Mouse (Mus musculus): ENCODE measurements at regions not wholly inside any gene's neighbourhood (a gene's known extent, or its start where the extent isn't known, plus 50 kb on each side); places are given as distances from the start of the nearest gene placed in this dataset.
"Not testable (repeated sequence)": the region's sequence is repeated elsewhere in the genome, so short reads cannot be mapped to it uniquely, and the experiment has no call there.

DNA sequence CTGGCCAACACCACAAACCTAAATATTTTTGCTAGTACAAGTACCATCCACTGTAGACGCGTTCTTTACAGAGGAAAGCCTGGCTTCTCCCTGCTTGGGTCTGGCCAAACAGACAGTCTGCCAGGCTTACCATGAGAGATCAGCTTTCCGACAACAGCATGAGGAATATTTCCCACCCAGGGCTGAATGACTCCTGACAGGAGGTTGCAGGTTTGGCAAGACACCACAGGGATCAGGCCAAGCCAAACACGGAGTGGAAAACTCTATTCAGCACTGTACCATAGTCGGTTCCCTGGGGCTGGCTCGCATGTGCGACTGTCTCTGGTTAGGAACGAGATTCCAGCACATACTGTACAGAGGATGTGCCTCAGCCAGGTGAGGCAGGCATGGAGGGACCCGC lies 140.7 kb upstream of the Supt20 start:
- no peak for DNase-seq

- no peak for DNase-seq
Measured at GRCm38 (mm10) chr3:54555954-54556353, 136.7 kb upstream of the Supt20 start.

DNA sequence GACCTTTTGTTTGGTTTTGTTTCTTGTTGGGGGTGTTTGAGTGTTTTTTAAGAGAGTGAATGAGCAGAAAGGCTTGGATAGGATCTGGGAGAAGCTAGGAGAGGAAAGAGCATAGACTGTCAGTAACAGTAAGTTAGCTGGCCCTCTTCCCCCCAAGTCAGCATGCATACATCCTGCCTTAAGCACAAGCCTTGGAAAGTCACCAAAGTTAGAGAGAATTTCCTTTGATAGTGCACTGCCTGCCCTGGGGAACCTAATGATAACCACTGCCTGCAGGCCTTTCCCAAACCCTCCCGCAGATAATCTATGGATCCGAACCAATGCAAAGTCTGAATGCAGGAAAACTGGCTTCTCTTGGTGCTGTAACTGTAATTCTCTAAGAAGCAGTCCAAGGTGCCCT lies 133.6 kb upstream of the Supt20 start:
- no peak for DNase-seq

DNA sequence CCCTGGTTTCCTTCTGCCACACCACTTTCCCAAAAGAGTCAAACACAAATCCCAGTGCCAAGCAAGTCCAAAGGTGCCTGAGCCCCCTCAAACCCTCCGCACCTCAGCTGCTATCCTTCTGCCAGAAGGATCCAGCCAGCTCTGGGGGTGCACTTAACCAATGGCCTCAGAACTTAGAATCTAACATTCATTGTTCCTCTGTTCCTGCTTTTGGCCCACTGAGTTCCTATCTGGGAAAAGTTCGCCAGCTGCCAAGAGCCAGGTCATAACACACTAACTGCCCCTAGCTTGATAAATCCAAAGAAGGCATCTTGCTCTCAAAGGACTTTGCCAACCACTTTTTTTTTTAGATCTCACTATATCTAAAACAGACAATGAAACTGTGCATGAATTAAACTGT lies 133.1 kb upstream of the Supt20 start:
- DNase-seq, result no peak

- no peak for DNase-seq
Measured at GRCm38 (mm10) chr3:54560056-54560922, 132.3 kb upstream of the Supt20 start.

- no peak for DNase-seq
Measured at GRCm38 (mm10) chr3:54567329-54567728, 125.3 kb upstream of the Supt20 start.

- DNase-seq, result no peak
Measured at GRCm38 (mm10) chr3:54568096-54568495, 124.5 kb upstream of the Supt20 start.

GRCm38 (mm10) chr3:54570501-54570900 lies 122.1 kb upstream of the Supt20 start:
- DNase-seq, result no peak

- DNase-seq, result no peak
Measured at GRCm38 (mm10) chr3:54577851-54578250, 114.8 kb upstream of the Supt20 start.

GRCm38 (mm10) chr3:54579425-54579824 lies 113.2 kb upstream of the Supt20 start:
- DNase-seq, result no peak

GRCm38 (mm10) chr3:54580339-54580738 lies 112.3 kb upstream of the Supt20 start:
- no peak for DNase-seq

DNA sequence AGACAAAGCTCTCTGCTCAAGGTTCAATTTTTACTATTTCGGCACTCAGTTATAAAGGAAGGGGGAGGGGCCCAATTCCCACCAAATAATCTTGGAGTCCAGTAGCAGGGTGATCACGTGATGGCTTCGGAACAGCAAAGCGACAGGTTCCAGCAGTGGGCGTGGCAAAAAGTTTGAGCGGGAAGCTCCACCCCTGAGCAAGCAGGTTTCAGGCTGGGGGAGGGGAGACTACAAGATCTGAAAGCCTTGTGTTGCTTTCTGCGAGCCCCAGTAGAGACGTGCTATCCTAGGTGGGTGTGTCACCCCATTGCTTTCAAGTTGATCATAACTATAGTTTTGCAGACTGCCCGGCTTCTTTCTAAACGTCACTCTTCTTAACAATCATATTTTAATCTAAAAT lies 106.8 kb upstream of the Supt20 start:
- DNase-seq, result not testable (repeated sequence)

DNA sequence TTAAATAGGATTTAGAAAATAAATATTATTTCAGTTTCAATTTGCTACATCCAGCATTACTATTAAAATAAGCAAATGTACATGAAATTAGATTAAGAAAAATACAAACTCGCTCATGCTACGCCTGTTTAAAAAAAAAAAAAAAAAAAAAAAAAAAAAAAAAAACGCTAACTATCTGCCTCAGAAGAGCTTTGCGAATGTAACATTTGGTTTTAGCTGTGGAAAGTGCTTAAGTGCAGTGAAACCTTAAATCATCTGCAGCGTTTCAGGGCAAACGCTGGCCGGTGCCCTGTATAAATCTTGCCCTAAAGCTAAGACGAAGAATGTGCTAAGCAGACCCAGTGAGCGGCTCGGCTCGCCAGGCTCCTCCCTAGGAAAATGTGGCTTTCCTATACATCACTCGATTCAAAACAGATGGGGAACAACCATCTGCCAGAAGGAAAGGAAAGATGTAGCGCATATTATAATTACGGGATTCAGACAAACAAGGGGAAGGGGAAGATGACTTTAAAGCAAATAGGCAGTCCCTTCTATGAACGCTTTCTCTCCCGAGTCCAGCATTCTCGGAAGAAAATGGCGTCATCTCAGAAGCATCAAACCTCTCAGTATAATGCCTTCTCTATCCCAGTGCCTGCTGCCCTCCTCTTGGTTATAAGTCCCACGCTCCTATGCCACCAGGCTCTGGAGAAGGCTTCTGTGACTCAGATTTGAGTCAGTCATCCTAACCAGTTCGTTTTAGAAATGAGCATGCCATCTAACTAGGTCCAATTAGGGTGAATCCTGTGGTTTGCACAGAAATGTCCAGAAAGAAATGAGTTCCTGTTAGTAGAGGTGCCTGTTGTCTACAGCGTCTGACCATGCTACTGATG lies 105.2 kb upstream of the Supt20 start:
- peak; percentile 10 for DNase-seq

DNA sequence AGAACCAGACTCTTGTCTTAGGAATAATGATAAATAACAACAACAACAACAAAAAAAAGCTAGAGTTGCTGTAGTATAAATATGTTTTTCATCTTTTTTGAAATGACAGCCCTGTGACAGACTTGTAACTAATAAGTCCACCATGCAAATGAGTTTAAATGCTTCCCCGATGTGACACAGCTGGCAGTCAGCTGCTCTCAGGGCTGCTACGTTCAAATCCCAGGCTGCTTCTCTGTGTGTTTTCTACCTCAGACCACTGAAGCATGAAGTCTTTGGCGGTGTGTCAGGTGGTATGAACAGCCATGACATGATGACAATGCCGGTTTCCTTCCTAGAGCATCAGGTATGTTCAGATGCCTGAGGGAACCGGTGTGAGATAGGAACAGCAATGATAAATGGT lies 104.4 kb upstream of the Supt20 start:
- no peak for DNase-seq

DNA sequence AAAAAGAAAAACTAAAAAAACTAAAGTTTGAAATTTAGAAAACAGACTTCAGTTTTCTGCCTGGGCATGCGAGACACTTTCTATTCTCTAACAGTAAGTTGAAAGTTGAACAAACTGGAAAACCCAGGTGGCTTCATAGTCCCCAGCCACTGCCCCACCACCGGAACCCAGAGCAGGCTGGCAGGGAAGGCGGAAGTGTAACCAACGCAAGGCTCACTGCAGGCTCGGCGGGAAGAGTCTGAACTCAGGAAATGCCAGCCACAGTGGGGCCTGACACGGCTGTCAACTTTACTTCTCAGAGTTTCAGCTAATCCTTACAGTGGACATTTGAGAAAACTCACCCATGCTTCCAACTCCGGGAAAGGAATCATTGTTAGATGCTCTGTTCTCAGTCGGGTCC lies 102.6 kb upstream of the Supt20 start:
- no peak for DNase-seq

GRCm38 (mm10) chr3:54591160-54591559 lies 101.4 kb upstream of the Supt20 start:
- DNase-seq, result no peak

GRCm38 (mm10) chr3:54592064-54592463 lies 100.5 kb upstream of the Supt20 start:
- DNase-seq, result no peak

DNA sequence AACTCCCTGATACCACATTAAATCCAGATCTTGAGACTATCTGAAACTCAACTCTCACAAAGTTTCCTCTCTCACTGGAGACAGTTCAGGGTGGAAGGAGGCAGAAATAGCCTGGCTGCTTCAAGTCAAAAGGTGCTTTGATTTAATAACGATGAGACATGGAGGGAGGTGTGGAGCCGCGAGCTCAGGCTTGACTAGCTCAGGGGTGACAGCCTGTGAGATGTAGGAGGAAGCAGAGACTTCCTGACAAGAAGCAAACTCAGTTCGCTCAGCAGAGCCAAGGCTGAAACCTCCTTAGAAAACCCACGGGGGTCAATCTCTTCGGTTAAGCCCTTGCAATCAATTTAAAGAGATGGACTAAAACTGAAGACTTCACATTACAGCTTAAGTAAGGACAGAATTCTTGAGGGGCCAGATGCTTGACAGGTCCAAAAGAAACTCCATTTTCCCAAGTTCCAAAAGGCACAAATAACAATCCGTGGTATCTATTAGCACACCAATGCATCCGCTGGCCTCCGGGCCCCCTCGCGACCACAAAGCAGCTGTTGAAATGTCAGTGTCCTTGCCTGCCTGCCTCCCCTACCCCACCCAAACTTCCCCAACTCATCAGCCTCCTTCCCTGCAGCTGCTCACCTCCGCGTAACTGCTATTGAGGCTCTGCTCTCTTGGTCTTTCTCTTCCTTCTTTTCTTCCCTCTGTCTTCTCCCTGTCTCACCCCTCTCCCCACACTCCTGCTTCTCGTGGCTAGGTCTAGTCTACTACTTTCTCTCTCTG lies 99.8 kb upstream of the Supt20 start:
- no peak for DNase-seq

DNA sequence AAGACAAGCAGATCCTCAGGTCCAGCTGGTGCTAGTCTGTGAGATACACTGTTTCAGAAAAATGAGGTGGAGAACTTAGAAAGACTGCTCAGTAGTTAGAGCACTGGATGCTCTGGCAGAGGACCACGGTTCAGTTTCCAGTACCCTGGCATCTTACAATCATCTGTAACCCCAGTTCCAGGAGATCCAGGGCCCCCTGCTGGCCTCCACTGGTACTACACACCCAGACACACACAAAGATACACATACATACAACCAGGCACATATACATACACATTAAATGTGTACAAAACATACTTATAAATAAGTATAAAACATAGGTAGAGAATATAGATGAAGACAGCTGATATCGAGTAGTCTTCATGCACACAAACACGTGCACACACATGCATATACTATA lies 97.4 kb upstream of the Supt20 start:
- DNase-seq, result no peak

DNA sequence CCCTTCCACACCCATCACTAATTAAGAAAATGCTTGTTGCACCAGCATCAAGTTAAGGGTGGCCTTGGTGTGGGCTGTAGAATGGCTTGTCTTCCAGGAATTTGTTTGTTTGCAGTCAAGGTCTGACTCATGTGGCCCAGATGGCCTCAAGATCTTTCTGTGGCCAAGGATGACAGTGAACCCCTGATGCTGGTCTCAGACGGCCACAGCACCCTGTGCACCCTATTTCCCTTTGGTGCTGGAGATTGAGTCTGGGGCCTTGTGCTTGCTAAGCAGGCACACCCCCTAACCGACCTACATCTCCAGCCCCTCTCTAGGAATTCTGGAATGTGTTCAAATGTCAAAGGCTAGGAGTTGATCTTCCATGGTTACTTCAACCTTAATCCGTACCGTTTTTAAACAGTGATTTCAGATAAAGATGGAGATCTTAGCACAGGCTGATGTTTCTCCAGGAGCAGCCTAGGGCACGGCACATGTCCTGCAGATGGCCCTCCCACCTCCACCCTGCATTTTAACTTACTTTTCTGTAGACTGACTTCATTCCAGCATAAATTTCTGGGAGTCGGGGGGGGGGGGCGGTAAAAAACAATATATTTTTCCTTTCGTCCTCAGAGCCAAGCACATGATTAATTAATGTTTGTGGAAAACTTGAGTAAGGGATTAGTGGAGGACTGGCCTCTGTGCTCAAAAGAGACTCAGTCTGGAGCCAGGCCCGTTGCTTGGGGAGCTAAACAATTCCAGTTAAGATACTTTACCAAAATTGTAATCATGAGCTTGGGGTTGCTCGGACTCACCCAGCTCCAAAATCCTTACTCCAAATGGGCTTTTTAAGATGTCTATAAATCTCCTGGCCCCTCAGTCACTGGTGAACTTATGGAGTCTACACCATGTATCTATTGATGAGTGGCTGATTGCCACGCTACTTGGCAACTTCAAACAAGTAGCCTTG lies 95.0 kb upstream of the Supt20 start:
- no peak for DNase-seq

DNA sequence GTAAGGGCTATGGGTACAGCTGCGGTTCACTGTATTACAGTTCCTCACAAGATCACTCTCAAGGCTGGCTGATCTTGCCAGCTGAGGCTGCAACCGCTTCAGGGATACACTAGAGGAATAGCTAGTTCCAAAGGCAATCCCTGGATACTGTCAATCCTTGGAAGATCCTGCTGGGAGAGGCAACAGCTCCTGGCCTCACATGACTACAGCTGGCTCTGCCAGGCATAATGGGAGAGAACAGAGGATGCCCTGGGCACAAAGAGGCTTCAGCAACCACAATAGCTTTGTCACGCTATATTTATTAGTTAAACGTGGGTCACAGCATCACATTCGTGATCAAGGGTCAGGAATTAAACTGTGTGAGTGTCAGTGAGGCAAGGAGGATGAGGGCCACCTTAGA lies 94.3 kb upstream of the Supt20 start:
- DNase-seq, result no peak
